Mouse (Mus musculus) midbrain, embryonic 11.5 days (tissue): ENCODE measurements at regions not wholly inside any gene's neighbourhood (a gene's known extent, or its start where the extent isn't known, plus 50 kb on each side); places are given as distances from the start of the nearest gene placed in this dataset.

Experiments
- ATAC-seq: fragments of 200-750 bp; cut with Nextera tagmentation; 2 replicates; pipeline ENCODE4 v1.8.0; 2017; ENCODE audit warnings: moderate TSS enrichment, moderate library complexity; ENCODE audit not compliant: low FRiP score
- DNase-seq: peaks from one replicate; pipeline ENCODE4 v3.0.0; 2015; ENCODE audit warnings: low spot score; ENCODE audit errors: missing footprints
- H3K27ac ChIP-seq: fragments of 300-500 bp; sonication (generic); 2 replicates; pipeline ENCODE4 v1.5.1; 2014; ENCODE audit warnings: low read depth, low read length
- H3K27me3 ChIP-seq: fragments of 300-500 bp; sonication (generic); 2 replicates; pipeline ENCODE4 v1.6.1; 2014; ENCODE audit warnings: mild to moderate bottlenecking, low read length, moderate library complexity, mixed read lengths; ENCODE audit not compliant: control insufficient read depth, insufficient read depth
- H3K36me3 ChIP-seq: fragments of 300-500 bp; sonication (generic); 2 replicates; pipeline ENCODE4 v1.6.1; 2014; ENCODE audit warnings: mild to moderate bottlenecking, low read length, moderate library complexity, mixed read lengths; ENCODE audit not compliant: control insufficient read depth, insufficient read depth
- H3K4me1 ChIP-seq: fragments of 300-500 bp; sonication (generic); 2 replicates; pipeline ENCODE4 v1.6.1; 2014; ENCODE audit warnings: low read length; ENCODE audit not compliant: control insufficient read depth, insufficient read depth
- H3K4me2 ChIP-seq: fragments of 300-500 bp; sonication (generic); 2 replicates; pipeline ENCODE4 v1.6.1; 2014; ENCODE audit warnings: mild to moderate bottlenecking, moderate library complexity
- H3K4me3 ChIP-seq: fragments of 300-500 bp; sonication (generic); 2 replicates; pipeline ENCODE4 v1.5.1; 2014; ENCODE audit warnings: low read depth, low read length
- H3K9ac ChIP-seq: fragments of 300-500 bp; sonication (generic); 2 replicates; pipeline ENCODE4 v1.6.1; 2014; ENCODE audit warnings: low read length
- H3K9me3 ChIP-seq: fragments of 300-500 bp; sonication (generic); 2 replicates; pipeline ENCODE4 v1.6.1; 2016; ENCODE audit warnings: low read length; ENCODE audit not compliant: control insufficient read depth
- WGBS: fragments of 180-500 bp; shearing (Covaris S2); extraction: QIAGEN DNeasy Blood & Tissue Kit; methylation state at CpG from one replicate; pipeline ENCODE4 v1.1.7; 2014; 5-methylcytosine and 5-hydroxymethylcytosine counted together

- 94% methylated on average over 11 of the region's 11 CpGs for WGBS
- Histone ChIP-seq H3K27ac (no peak overlapping the region), H3K9me3 (no peaks in the 10 kb centered on the region), H3K4me1 (0 out of 2 replicates have a peak, but pooled peaks cover 2% of the 10 kb centered on the region), H3K9ac (no peak overlapping the region), H3K4me2 (no peak overlapping the region), H3K4me3 (no peak overlapping the region), H3K27me3 (no peaks in the 10 kb centered on the region), H3K36me3 (peaks cover 2% of the 10 kb centered on the region; the same call in 1 of the 2 replicates)
- ATAC-seq (no peak), DNase-seq (no peak)
Measured at GRCm38 (mm10) chr4:142441045-142441444, 201.8 kb upstream of the Kazn start.

- no peaks in the 10 kb centered on the region for H3K27me3 ChIP-seq
- no peak overlapping the region for H3K27ac ChIP-seq
- DNase-seq (no peak), ATAC-seq (no peak)
- H3K36me3 ChIP-seq = peaks cover 2% of the 10 kb centered on the region; the same call in 1 of the 2 replicates
- H3K9ac ChIP-seq = no peak overlapping the region
- H3K4me1 ChIP-seq = 0 out of 2 replicates have a peak, but pooled peaks cover 2% of the 10 kb centered on the region
- WGBS = 54% methylated on average over 9 of the region's 9 CpGs
- H3K9me3 ChIP-seq = no peaks in the 10 kb centered on the region
- H3K4me3 ChIP-seq = no peak overlapping the region
- H3K4me2 ChIP-seq = no peak overlapping the region
Measured at GRCm38 (mm10) chr4:142439450-142440183, 200.4 kb upstream of the Kazn start.

- Histone ChIP-seq H3K9ac (no peak overlapping the region), H3K27ac (no peak overlapping the region), H3K4me1 (no peaks in the 10 kb centered on the region), H3K4me3 (no peak overlapping the region), H3K9me3 (no peaks in the 10 kb centered on the region), H3K36me3 (no peaks in the 10 kb centered on the region), H3K4me2 (no peak overlapping the region), H3K27me3 (no peaks in the 10 kb centered on the region)
- no peak for DNase-seq
- ATAC-seq = no peak
- WGBS = 66% methylated on average over 3 of the region's 3 CpGs
Measured at GRCm38 (mm10) chr4:142424596-142424995, 185.4 kb upstream of the Kazn start.

- Histone ChIP-seq H3K36me3 (no peaks in the 10 kb centered on the region), H3K4me3 (no peak overlapping the region), H3K4me1 (no peaks in the 10 kb centered on the region), H3K4me2 (no peak overlapping the region), H3K27me3 (no peaks in the 10 kb centered on the region), H3K27ac (no peak overlapping the region), H3K9me3 (no peaks in the 10 kb centered on the region), H3K9ac (no peak overlapping the region)
- DNase-seq = no peak
- 71% methylated on average over 7 of the region's 7 CpGs for WGBS
- no peak for ATAC-seq
Measured at GRCm38 (mm10) chr4:142420427-142420826, 181.2 kb upstream of the Kazn start.

- Histone ChIP-seq H3K27me3 (no peaks in the 10 kb centered on the region), H3K4me3 (no peak overlapping the region), H3K4me1 (no peaks in the 10 kb centered on the region), H3K36me3 (no peaks in the 10 kb centered on the region), H3K27ac (no peak overlapping the region), H3K9me3 (no peaks in the 10 kb centered on the region), H3K4me2 (no peak overlapping the region), H3K9ac (no peak overlapping the region)
- ATAC-seq = no peak
- DNase-seq = no peak
- 70% methylated on average over 5 of the region's 5 CpGs for WGBS
Measured at GRCm38 (mm10) chr4:142414874-142415273, 175.7 kb upstream of the Kazn start.

- Histone ChIP-seq H3K27ac (no peak overlapping the region), H3K9ac (no peak overlapping the region)
- no peak for ATAC-seq
Measured at GRCm38 (mm10) chr4:142411792-142412191, 172.6 kb upstream of the Kazn start.

GRCm38 (mm10) chr4:142410596-142411573, 171.7 kb upstream of the Kazn start:
- no peaks in the 10 kb centered on the region for H3K4me1 ChIP-seq
- DNase-seq (no peak), ATAC-seq (no peak)
- no peak overlapping the region for H3K9ac ChIP-seq
- H3K9me3 ChIP-seq = no peaks in the 10 kb centered on the region
- H3K27me3 ChIP-seq = no peaks in the 10 kb centered on the region
- no peak overlapping the region for H3K27ac ChIP-seq
- 88% methylated on average over 26 of the region's 26 CpGs for WGBS
- H3K4me2 ChIP-seq = no peak overlapping the region
- no peak overlapping the region for H3K4me3 ChIP-seq
- no peaks in the 10 kb centered on the region for H3K36me3 ChIP-seq

More at GRCm38 (mm10) chr4:142411792-142412191, 172.6 kb upstream of the Kazn start:
- H3K4me3 ChIP-seq = no peak overlapping the region
- no peak for DNase-seq
- 95% methylated on average over 5 of the region's 5 CpGs for WGBS
- no peaks in the 10 kb centered on the region for H3K36me3 ChIP-seq
- H3K27me3 ChIP-seq = no peaks in the 10 kb centered on the region
- no peak overlapping the region for H3K4me2 ChIP-seq
- no peaks in the 10 kb centered on the region for H3K4me1 ChIP-seq
- H3K9me3 ChIP-seq = no peaks in the 10 kb centered on the region

- ATAC-seq (no peak), DNase-seq (no peak)
- H3K4me3 ChIP-seq = no peak overlapping the region
- no peak overlapping the region for H3K27ac ChIP-seq
- H3K9me3 ChIP-seq = no peaks in the 10 kb centered on the region
- H3K9ac ChIP-seq = no peak overlapping the region
- no peaks in the 10 kb centered on the region for H3K27me3 ChIP-seq
- H3K36me3 ChIP-seq = no peaks in the 10 kb centered on the region
- no peak overlapping the region for H3K4me2 ChIP-seq
- H3K4me1 ChIP-seq = no peaks in the 10 kb centered on the region
- WGBS = 82% methylated on average over 7 of the region's 7 CpGs
Measured at GRCm38 (mm10) chr4:142397858-142398257, 158.7 kb upstream of the Kazn start.

- no peaks in the 10 kb centered on the region for H3K27me3 ChIP-seq
- ATAC-seq = no peak
- 67% methylated on average over 2 of the region's 2 CpGs for WGBS
Measured at GRCm38 (mm10) chr4:142392924-142393323, 153.7 kb upstream of the Kazn start.

More at GRCm38 (mm10) chr4:142392924-142393323, 153.7 kb upstream of the Kazn start:
- Histone ChIP-seq H3K27ac (no peak overlapping the region), H3K4me1 (no peaks in the 10 kb centered on the region), H3K4me3 (no peak overlapping the region), H3K4me2 (no peak overlapping the region), H3K36me3 (no peaks in the 10 kb centered on the region), H3K9me3 (no peaks in the 10 kb centered on the region), H3K9ac (no peak overlapping the region)
- peak; percentile 91 for DNase-seq
